Mouse (Mus musculus): ENCODE measurements at regions not wholly inside any gene's neighbourhood (a gene's known extent, or its start where the extent isn't known, plus 50 kb on each side); places are given as distances from the start of the nearest gene placed in this dataset.
"Not testable (repeated sequence)": the region's sequence is repeated elsewhere in the genome, so short reads cannot be mapped to it uniquely, and the experiment has no call there.

DNA sequence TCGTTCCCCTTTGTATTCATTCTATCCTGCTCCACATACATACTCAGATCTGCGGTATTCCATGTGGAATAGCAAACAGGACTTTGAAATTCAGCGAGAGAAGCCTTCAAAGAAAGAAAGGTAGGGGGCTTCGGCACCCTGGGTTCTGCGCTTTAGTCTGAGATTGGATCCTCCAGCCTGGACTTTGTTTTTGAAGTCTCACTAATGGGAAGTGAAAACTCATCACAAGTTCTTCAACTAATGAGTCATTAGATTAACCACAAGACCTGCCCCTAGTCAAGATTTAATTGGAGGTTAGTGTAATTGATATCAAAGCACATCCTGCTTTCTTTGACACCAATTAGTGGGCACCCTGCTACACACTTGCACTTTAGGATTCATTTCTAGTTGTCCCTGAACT, 492.5 kb upstream of the Zfp960 start:
- no peak for ATAC-seq (replicated peaks; ENCODE audit: low FRiP score, poor library complexity, severe bottlenecking)

DNA sequence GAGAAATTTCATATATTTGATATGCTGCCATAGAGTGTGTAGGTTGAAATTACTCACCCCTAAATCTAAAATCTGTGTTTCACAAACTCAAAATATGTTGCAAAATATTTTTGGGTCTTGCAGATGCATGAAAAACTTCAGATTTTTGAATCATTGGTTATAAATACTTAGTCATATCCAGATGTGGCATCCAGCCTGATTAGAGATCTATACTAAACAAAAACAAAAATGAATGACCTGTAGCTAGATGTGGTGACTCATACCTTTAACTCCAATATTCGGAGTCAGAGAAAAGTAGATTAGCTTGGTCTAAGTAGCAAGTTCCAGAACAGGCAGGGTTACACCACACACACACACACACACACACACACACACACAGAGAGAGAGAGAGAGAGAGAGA, 475.1 kb upstream of the Zfp960 start:
- ATAC-seq (replicated peaks; ENCODE audit: low FRiP score, poor library complexity, severe bottlenecking): no peak

DNA sequence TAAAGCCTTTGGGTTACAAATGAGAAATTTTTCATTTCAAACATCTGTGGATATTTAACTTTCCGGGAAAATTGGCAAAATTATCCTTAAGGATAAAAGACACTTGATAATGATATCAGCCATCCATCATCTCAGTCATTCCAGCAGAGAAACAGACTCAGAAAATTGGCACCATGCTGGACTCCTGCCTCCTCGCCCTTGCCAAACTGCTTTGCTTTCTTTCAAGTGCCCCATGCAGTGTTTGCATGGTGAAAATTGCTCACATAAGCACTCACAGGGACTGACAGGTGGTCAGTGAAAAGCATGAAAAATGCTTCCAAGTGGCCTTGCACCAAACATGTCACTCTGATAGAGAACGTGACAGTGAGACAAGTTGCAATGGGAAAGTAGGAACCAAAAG, 464.2 kb upstream of the Zfp960 start:
- no peak for ATAC-seq (replicated peaks; ENCODE audit: low FRiP score, poor library complexity, severe bottlenecking)

DNA sequence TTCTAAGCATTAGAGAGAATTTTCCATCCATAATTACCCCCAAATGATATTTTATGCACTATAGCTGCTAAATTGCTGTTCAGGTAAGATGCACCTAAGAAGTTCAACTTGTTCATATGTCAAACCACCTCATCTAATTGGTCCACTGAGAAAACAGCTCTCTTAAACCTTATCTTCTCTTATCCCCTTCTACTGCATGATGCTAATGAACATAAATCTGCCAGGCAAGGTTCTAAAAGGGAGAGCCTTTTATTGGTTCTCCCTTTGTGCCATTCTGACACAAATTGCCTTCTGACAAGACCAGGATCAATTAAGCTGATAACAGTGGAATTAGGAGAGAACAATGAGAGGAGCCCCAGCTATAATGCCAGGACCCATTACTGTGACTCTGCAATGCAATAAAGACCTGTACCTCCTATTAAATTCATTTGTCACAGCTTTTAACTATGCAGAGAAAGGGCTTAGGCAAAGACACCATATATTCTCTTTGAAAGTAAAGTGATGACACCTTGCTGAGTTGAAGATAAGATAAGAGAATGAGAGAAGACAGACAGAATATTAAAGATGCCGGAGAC, 451.4 kb upstream of the Zfp960 start:
- ATAC-seq (replicated peaks; ENCODE audit: low FRiP score, poor library complexity, severe bottlenecking): no peak

DNA sequence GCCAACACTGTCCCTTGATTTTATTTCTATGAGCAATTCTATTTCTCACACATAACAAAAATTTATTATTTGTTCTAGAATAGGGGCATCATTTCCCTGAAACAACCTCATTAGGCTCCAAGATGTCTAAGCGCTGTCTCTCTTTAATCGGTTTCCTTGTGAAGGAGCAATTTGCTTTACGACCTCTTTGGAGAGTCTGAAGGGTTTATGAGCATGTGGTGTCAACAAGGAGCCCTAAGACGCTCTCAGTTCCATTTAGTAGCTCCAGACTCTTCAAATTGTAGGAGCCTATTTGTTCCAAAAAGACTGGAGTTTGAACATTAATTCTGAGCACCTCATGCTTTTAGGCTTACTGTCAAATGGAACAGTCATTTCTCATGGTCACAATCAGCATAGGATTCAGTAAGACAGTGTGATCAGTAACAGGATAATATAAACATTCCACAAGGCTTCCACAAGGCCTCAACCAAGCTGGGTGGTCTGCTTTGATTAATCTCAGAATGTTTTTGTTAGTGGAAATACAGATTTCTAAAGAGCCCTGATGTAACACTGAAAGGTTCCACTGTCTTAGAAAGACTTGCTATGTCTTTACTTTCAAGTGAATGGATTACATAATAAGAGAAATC, 441.9 kb upstream of the Zfp960 start:
- no peak for ATAC-seq (replicated peaks; ENCODE audit: low FRiP score, poor library complexity, severe bottlenecking)

DNA sequence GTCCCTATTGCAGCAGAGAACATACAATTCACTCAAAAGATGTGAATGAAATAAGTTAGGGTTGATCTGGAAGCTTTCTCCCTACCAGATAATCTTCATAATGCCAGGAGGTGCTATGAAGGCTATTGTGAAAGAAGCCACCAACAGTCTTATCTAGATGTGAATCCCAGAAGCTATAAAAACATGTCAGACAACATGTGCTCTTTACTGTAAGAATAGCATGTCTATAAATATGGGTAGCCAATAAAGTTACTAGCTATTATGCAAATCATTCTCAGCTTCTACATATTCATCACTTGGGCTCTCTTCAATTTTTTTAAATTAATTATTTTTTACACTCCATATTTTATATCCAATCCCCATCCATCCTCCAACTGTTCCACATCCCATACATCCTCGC, 434.1 kb upstream of the Zfp960 start:
- ATAC-seq (replicated peaks; ENCODE audit: low FRiP score, poor library complexity, severe bottlenecking): no peak

DNA sequence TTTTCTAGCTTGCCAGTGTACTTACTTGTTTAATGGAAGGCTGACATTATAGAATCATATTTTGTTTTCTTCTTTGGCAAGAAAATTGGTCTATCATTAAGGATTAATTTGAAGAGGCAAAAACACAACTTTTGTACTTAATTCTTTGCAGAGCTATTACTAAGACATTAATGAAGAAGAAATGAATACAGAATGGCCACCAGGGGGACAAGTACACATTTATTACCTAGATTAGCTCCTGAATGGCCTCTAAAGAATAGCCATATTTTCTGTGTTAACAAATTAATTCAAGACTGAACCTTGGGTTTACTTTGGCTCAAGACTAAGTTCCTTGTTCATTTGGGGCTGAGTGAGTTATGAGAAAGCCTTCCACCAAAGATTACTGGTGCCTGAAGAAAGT, 430.5 kb upstream of the Zfp960 start:
- no peak for ATAC-seq (replicated peaks; ENCODE audit: low FRiP score, poor library complexity, severe bottlenecking)

DNA sequence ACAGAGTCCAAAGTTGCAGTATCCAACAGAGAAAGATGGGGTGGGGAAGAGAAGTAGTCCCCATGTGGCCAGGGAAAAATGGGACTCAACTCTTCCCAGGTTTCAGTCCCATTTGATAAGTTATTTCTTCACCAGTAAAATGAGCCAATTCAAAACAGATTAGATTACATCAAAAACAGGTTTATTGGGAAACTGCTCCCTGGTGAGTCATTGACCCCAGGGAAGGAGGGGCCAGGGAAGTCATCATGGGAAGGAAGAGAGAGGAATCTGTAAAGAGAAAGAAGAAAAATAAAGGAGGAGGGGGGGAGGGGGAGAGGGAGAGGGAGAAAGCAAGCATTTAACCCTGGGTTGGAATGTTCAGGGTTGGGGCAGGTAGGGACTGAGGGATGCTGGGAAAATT, 426.4 kb upstream of the Zfp960 start:
- ATAC-seq (replicated peaks; ENCODE audit: low FRiP score, poor library complexity, severe bottlenecking): no peak

DNA sequence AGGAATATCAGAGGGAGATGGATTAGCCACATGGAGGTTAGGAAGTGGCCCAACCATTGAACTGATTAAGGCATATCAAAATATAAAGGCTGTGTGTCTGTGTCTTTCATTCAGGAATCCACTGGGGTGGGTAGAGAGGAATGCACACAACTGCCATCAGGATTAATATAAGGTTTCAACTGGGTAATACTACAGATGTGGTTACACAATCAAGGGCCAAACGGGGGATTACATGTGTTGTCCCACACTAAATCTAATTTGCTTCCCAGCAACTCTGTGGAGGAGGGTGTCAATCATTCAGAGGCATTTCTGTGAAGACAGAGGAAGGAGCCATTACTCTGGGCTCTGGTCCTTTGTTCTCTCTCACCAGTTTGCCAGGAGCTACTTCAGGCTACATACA, 416.0 kb upstream of the Zfp960 start:
- no peak for ATAC-seq (replicated peaks; ENCODE audit: low FRiP score, poor library complexity, severe bottlenecking)

DNA sequence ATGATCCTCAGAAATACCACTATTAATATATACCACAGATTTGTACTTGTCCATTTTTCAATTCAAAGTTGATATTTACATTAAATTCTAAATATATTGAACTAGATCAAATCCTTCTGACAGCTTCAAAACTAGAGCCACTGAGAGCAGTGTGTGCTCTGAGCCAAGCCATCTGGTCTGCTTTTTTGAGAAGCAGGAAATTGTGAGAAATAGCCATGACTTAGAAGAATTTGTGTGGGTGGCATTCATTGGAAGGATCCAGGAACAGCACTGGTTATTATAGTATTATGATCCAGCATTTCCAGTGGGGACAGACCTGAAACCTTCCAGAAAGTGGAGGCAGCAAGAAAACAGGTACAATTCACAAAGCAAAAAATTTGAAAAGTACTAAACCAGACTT, 398.7 kb upstream of the Zfp960 start:
- ATAC-seq (replicated peaks; ENCODE audit: low FRiP score, poor library complexity, severe bottlenecking): no peak

DNA sequence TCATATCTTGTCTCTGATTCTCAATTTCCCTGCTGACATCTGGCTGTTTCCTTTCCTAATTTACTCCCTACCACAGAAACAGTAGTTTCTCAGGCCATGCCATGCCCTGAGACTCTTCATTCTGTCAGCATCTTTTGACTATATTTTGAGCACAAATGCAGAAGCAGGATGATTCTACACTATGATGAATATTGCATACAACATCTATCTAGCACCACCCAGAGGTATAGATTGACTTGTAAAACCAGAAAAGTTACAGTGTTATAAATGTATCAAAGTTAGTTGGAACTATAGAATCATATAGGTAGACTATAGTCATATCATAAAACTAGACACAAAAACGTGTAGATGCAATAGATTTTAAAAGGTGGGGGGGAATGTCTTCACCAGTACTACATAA, 396.3 kb upstream of the Zfp960 start:
- ATAC-seq (replicated peaks; ENCODE audit: low FRiP score, poor library complexity, severe bottlenecking): no peak

DNA sequence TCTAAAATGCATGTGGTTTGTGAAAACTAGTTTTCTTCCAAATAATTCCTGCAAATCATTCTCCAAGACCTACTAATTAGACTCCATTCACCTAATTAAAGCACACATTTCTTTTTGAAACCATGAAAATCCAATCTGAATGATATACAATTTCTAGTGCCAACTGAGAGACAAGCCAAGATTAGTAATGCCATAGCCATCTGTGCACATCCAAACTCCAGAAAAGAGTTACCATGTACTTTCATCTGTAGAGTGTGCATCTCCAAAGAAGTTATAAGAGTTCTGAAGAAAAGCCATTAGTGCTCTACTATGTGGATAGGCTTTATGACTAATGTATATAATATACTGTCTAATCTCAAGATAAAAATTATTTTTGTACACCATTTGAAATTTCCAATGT, 359.7 kb upstream of the Zfp960 start:
- ATAC-seq (replicated peaks; ENCODE audit: low FRiP score, poor library complexity, severe bottlenecking): no peak

DNA sequence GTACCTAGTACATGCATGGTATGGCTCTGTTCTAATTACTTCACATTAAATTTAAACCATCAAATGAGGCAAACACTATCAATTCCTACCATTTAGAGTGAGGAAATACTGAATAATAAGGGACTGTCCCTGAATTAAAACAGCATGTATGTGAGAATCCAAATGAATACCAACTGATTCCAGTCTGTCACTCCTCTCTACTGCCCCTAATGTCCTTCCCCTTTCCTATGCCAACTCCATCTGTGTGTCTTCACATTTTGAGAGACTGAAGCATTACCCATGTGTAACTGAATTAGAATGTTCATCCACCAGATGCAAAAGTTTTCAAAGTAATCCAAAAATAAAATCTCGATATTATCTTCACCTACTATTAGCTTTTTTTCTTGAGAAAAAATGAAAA, 358.0 kb upstream of the Zfp960 start:
- ATAC-seq (replicated peaks; ENCODE audit: low FRiP score, poor library complexity, severe bottlenecking): no peak

DNA sequence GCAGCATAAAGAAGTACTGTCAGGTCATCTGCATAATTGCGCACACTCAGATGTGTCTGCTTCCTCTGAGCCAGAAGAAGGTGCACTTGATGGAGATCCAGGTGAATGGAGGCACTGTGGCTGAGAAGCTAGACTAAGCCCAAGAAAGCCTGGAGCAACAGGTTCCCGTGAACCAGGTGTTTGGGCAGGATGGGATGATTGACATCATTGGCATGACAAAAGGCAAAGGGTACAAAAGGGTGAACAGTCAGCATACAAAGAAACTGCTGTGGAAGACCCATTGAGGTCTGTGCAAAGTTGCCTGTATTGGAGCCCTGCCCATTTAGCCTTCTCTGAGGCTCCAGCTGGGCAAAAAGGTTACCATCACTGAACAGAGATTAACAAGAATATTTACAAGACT, 337.0 kb upstream of the Zfp960 start:
- no peak for ATAC-seq (replicated peaks; ENCODE audit: low FRiP score, poor library complexity, severe bottlenecking)

DNA sequence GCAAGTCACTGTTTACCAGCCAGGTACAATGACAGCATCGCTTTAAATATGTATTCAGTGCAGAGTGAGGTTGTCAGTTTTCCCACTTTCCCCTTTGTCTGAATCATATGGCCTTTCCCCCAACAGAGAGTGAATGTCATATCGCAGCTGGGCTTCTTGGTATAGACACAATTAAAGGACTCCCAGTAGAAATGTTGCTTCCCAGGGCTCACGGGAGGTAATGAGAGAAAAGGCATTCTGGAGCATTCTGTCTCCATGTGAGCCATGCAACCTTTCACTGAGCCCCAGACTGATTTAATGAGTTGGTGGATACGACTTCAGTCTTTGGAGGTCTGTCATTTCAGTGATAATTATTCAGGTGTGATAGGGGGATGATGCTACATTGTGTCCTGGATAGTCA, 310.8 kb upstream of the Zfp960 start:
- no peak for ATAC-seq (replicated peaks; ENCODE audit: low FRiP score, poor library complexity, severe bottlenecking)

DNA sequence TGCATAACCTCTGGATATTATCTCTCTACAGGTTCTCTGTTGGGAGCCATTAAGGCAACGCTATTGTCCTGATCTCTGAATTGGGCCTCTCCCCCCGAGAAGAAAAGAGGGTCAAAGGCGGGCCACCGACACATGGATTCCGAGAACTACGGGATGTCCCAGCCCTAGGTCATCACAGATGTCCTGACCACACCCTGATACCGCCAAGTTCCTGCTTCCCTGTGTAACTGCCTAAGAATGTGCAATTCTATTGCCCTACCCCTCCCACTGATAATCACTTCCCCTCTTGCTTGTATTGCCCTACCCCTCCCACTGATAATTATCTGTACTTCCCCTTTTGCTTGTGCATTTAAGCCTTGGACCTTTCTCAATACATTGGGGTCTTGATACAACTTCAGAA, 293.3 kb upstream of the Zfp960 start:
- ATAC-seq (replicated peaks; ENCODE audit: low FRiP score, poor library complexity, severe bottlenecking): not testable (repeated sequence)

DNA sequence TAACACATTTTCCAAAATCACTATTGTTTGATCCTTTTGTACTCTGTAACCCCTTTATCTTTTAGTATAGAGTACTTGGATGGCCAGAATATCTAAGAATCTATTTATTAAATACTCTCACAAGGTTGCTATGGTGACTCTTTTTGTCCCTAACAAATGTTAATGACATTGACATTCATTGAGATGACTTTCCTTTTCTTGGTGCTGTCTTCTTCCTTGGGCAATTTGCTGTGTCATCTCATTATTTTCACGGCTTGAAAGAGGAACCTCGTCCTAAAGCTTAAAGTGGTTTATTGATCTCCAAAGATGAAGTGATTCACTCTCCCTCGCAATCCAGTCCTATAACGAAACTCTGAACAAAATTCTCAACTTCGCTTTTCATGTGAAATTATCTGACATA, 265.6 kb upstream of the Zfp960 start:
- ATAC-seq (replicated peaks; ENCODE audit: low FRiP score, poor library complexity, severe bottlenecking): no peak

DNA sequence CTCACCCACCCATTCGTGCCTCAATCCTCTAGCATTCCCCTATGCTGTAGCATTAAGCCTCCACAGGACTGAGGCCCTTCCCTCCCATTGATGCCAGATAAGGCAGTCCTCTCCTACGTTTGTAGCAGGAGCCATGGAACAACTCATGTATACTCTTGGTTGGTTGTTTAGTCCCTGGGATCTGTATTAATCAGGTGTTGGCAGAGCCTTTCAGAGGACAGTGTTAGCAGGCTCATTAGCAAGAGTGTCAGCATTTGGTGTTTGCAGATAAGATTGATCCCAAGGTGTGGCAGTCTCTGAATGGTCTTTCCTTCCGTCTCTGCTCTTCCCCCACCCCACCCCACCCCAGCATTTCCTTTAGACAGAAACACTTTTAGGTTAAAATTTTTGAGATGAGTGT, 258.9 kb upstream of the Zfp960 start:
- ATAC-seq (replicated peaks; ENCODE audit: low FRiP score, poor library complexity, severe bottlenecking): no peak

DNA sequence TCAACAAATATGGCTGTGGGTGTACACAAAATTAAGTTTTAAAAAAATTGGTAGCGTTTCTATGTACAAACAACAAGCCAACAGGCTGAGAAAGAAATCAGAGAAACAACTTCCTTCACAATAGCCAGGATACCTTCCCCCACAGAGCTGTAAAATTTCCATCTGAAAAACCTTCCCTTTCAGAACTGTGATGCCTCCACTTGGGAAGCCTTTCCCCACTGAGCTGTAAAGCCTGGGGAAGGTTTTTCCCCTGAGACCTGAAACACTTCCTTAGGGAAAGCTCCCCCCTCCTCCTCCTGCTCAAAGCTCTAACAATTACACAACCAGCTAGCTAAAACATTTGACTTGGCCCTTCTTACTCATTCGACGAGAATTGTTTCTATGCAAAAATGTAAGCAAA, 245.5 kb upstream of the Zfp960 start:
- no peak for ATAC-seq (replicated peaks; ENCODE audit: low FRiP score, poor library complexity, severe bottlenecking)

DNA sequence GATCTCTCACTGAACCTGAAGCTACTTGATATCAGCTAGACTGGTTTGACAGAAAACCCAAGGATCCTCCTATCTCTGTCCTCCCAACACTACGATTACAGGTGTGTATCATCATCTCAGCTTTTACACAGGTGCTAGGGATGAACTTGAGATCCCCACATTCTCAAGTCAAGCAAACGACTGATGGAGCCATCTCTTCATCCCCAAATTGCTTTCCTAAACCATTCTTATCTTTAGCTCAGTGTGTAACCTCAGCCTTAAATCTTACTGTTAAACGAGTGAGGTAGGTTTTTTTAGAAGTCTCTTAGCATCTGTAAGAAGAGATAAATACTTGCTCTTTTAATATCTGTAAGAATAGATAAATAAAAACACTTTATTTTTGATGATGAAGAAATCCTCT, 242.2 kb upstream of the Zfp960 start:
- no peak for ATAC-seq (replicated peaks; ENCODE audit: low FRiP score, poor library complexity, severe bottlenecking)

DNA sequence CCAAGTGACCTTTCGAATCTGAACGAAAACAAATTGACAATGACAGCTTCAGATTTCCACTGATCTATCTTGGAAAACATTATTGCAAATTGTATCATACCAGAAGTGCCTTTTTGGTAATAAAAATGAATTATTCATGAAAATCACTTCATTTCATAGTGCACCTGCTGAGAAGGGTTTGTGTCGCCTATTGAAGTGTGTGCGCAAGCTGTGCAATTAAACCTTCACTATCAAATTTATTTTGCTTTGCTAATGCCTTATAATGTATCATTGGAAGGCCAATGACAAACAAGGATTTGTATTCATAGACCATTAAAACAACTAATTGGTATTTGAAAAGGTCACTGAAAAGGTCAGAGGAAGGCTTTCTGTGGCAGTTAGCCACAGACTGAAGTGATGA, 224.8 kb upstream of the Zfp960 start:
- no peak for ATAC-seq (replicated peaks; ENCODE audit: low FRiP score, poor library complexity, severe bottlenecking)

DNA sequence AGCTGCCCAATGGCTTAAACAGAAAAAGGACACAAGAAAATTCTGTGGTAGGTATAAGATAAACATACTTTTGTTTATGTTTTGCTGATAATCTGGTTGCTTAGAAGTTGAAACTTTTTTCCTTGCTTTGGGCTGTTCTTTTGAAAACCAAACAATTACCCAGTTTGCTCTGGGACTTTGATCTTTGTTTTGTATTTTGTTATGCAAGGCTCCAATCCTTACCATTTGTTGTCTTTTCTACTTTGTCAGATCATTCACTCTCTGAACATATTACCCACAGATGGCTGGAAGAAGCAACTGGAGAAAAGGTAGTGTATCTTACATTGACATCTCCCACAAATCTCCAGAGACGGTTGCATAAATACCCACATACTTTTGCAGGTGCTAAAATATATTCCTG, 203.1 kb upstream of the Zfp960 start:
- ATAC-seq (replicated peaks; ENCODE audit: low FRiP score, poor library complexity, severe bottlenecking): no peak
